Mouse (Mus musculus): ENCODE results near the gene Wfdc5. TPM values are rescaled to one million over a fixed set of nuclear protein-coding genes. Genes with fewer than 3 reads are reported as not detected.
A peak's percentile ranks its signal among the peaks of the same experiment; 100 is the strongest.
"Not testable (repeated sequence)": the region's sequence is repeated elsewhere in the genome, so short reads cannot be mapped to it uniquely, and the experiment has no call there.

Wfdc5 gene
- polyA plus RNA-seq (2015; fragmentation: Nextera tagmentation; extraction: Ambion mirVana) = 0.70 and 2.6 TPM in 2 replicates

DNA sequence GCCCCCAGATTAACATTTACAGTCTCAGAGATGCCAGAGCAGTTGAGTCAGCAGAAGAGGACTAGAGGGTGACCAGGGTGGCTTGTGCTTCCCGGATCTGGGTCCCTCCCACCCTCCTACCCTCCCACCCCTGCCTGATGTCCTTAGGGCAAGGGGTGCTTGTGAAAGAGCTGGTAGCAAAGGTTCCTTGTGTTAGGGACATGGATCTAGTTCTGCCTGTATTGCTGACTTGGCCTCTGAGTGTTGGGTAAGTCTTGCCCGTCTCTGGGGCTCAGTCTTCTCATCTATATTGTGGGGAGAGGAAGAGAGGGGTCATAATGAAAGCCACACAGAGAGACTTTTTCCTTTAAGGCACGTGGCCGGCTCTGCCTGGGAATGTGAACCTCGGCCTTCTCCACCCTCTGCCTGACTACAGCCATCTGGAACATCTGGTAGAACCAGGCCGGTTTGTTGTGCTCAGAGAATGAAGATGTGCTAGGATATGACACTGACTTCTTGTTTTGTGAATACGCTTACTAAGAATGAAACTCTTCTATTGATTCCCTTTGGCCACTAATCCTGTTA is at the start of gene Wfdc5:
Gene Wfdc5 (minus strand): TSS at position 51 of the 564 bp plus-strand sequence.
- Histone ChIP-seq H3K4me2 (no peak within 1 kb of the TSS), H3K4me3 (replicated peaks) (no peak within 1 kb of the TSS), H3K27ac (no peak within 1 kb of the TSS), H3K27me3 (replicated peaks) (no peaks in the 10 kb centered on the region; the same call in 1 of the 2 replicates), H3K36me3 (no peaks in the 10 kb centered on the region), H3K4me1 (no peaks in the 10 kb centered on the region), H3K9me3 (no peaks in the 10 kb centered on the region), H3K9ac (no peak within 1 kb of the TSS)
- no peak for ATAC-seq (ENCODE audit: insufficient read depth, low FRiP score, low read depth)
- WGBS = 67% methylated on average over 7 of the region's 7 CpGs

DNA sequence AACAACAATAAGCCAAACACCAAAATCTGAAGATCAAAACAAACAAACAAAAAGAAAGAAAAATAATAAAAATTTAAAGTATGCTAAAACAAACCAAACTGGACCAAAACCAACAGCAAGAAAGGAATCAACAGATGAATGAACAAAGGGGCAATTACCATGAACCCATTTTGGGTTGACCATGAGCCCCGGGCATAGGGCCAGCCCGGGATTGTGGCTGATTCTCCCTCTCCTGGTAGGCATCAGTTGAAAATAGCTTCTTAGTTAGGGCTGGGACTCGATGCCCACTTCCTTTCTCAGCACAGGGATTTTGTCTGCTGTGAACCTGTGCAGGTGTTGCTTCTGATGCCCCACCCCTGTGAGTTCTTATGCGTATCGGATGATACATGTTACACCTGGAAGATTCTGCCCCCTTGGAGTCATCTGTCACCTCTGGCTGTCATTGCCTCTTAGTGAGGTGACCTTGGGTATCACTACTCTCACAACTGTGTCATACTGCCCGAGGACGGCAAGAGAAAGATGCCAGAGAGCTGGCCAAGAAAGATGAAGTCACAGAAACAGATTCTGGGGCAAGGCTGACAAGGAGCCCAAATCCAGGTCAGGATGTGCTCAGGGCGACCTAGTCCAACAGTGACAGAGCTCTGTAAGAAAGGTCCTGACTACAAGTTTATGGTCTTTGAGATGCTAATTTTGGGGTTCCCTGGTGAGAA is 46.0 kb upstream of the Wfdc5 start:
- Histone ChIP-seq H3K27ac (no peak overlapping the region), H3K4me1 (no peaks in the 10 kb centered on the region), H3K9me3 (no peaks in the 10 kb centered on the region), H3K27me3 (replicated peaks) (no peaks in the 10 kb centered on the region), H3K4me2 (no peak overlapping the region), H3K9ac (no peak overlapping the region), H3K36me3 (no peaks in the 10 kb centered on the region), H3K4me3 (replicated peaks) (no peak overlapping the region)
- ATAC-seq (ENCODE audit: insufficient read depth, low FRiP score, low read depth) = no peak
- 80% methylated on average over 8 of the region's 8 CpGs for WGBS

DNA sequence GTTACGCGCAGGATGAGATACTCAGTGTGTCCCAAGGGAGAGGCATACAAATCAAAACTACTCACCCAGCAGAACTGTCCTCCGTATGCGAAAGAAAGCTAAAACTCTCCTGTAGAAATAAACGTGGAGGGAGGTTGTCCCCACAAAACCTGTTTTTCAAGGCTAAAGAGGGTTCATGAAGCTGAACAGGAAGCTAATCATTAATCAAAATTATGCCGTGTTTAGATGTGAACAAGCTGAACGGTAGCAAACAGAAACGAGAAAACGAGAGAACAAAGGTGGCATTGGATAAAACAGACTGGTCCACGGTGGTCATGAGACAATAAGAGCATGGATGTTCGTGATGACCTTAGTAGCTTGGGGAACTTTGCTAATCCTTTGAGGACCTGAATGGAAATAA is 39.0 kb upstream of the Wfdc5 start, which contains the start of gene Wfdc15b:
Gene Wfdc15b (minus strand): TSS at position 139 of the 400 bp plus-strand sequence.
- Histone ChIP-seq H3K9me3 (no peaks in the 10 kb centered on the region), H3K9ac (no peak within 1 kb of the TSS), H3K27me3 (replicated peaks) (no peaks in the 10 kb centered on the region), H3K4me3 (replicated peaks) (peak within 1 kb of the TSS; percentile 20; the same call in 1 of the 2 replicates), H3K4me1 (no peaks in the 10 kb centered on the region), H3K36me3 (no peaks in the 10 kb centered on the region), H3K4me2 (peak within 1 kb of the TSS; percentile 27), H3K27ac (peak within 1 kb of the TSS; percentile 4; the same call in 1 of the 2 replicates)
- no peak for ATAC-seq (ENCODE audit: insufficient read depth, low FRiP score, low read depth)
- WGBS = 34% methylated on average over 11 of the region's 11 CpGs

DNA sequence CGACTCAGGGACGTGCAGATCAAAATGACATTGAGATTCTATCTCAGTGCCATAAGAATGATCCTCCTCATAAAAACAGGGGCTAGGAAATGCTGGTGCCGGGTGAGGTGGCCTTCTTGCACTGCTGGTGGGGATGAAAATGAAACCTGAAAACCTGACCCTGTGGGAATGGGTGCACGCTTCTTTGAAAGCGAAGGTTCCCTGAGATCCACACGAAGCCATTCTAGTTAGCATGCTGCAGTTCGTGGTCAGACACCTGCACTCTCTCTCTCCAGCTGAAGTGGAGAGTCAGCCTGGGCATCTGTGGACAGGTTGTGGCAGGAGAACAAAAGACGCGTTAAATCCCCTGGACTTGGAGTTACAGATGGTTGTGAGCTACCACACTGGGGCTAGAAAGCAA is 36.8 kb upstream of the Wfdc5 start:
- Histone ChIP-seq H3K4me2 (no peak overlapping the region), H3K36me3 (no peaks in the 10 kb centered on the region), H3K27me3 (replicated peaks) (no peaks in the 10 kb centered on the region), H3K27ac (no peak overlapping the region), H3K4me3 (replicated peaks) (no peak overlapping the region), H3K4me1 (no peaks in the 10 kb centered on the region), H3K9me3 (no peaks in the 10 kb centered on the region), H3K9ac (no peak overlapping the region)
- ATAC-seq (ENCODE audit: insufficient read depth, low FRiP score, low read depth) = no peak
- WGBS = 84% methylated on average over 9 of the region's 9 CpGs

DNA sequence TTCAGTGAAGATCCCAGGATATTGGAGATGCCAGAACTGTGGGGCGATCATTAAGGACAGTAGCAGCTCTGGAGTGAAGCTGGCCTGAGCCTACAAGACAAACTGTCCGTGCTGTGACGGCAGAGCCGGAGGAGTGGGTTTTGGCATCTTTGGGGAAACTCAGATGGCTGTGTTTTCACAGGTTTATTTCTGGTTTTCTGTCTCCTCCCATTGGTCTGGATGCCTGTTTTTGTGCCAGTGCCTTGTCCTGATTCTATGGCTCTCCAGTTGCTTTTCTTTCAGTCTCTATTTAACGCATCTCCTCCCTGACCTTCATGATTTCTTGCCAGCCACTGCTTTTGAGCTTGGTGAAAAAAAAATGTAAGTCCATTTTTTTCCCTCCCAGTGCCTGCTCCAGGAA is 30.2 kb upstream of the Wfdc5 start:
- Histone ChIP-seq H3K27me3 (replicated peaks) (no peaks in the 10 kb centered on the region), H3K27ac (no peak overlapping the region), H3K4me3 (replicated peaks) (no peak overlapping the region), H3K36me3 (no peaks in the 10 kb centered on the region), H3K4me2 (no peak overlapping the region), H3K9me3 (no peaks in the 10 kb centered on the region), H3K4me1 (no peaks in the 10 kb centered on the region), H3K9ac (no peak overlapping the region)
- no peak for ATAC-seq (ENCODE audit: insufficient read depth, low FRiP score, low read depth)
- 80% methylated on average over 5 of the region's 5 CpGs for WGBS

DNA sequence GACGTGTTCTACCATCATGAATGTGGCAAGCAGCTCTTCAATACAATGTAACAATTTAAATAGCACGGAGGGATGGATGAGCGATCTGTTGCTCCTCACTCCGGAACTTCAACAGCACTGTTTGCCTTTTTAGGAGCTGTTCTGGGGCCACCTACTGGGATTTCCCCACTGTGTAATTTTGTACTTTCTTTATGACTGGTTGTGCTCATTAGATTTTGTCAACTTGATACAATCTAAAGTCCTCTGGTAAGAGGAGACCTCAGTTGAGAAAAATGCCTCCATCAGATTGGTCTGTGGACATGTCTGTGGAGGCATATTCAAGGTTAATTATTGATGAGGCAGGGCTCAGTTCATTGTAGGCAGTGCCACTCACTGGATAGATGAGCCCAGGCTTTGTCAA is 28.4 kb upstream of the Wfdc5 start:
- no peaks in the 10 kb centered on the region for H3K4me1 ChIP-seq
- no peak overlapping the region for H3K4me3 ChIP-seq (replicated peaks)
- no peak overlapping the region for H3K27ac ChIP-seq
- H3K9ac ChIP-seq = no peak overlapping the region
- H3K4me2 ChIP-seq = no peak overlapping the region
- H3K36me3 ChIP-seq = no peaks in the 10 kb centered on the region
- H3K27me3 ChIP-seq (replicated peaks) = no peaks in the 10 kb centered on the region
- WGBS = 82% methylated on average over 4 of the region's 4 CpGs
- no peaks in the 10 kb centered on the region for H3K9me3 ChIP-seq
- no peak for ATAC-seq (ENCODE audit: insufficient read depth, low FRiP score, low read depth)

DNA sequence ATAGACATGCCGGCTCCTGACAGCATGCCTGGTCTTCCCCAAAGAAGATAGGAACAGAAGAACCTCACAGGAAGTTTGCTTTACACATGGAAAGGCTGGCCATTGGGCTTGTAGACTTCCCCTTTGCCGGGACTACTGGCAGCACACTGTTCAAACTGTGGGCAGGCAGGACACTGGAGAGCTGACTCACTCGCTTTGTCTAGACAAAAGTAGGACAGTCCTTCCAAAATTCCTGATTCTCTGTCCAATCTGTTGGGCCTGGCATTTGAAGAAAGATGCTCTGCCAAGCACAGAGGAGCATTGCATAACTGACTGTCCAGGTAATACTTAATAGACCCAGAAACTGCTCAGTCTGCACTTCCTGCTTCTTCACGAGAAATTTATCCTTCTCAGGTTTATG is 24.1 kb upstream of the Wfdc5 start:
- no peak overlapping the region for H3K9ac ChIP-seq
- no peak overlapping the region for H3K27ac ChIP-seq
- H3K4me3 ChIP-seq (replicated peaks) = no peak overlapping the region
- 71% methylated on average over 4 of the region's 4 CpGs for WGBS
- H3K9me3 ChIP-seq = no peaks in the 10 kb centered on the region
- H3K36me3 ChIP-seq = no peaks in the 10 kb centered on the region
- no peak overlapping the region for H3K4me2 ChIP-seq
- ATAC-seq (ENCODE audit: insufficient read depth, low FRiP score, low read depth) = no peak
- H3K27me3 ChIP-seq (replicated peaks) = no peaks in the 10 kb centered on the region
- no peaks in the 10 kb centered on the region for H3K4me1 ChIP-seq

DNA sequence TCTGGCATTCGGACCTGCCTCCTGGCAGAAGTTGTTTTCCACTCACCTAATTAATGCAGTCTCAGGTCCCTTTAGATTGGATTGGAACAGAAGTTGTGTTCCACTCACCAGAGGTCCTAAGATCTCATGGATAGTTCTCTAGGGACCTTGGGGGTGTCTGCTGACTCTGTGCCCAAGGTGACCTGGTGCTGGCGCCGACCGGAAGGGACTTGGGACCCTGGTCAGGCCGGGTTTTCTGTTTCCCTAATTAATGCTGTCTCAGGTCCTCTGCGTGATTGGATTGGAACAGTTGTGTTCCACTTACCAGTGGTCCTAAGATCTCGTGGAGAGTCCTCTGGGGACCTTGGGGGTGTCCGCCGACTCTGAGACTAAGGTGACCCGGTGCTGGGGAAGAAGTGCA is 23.5 kb upstream of the Wfdc5 start:
- not testable (repeated sequence) for H3K27ac ChIP-seq; H3K36me3 ChIP-seq; H3K4me1 ChIP-seq; H3K4me2 ChIP-seq; H3K9ac ChIP-seq; ATAC-seq (ENCODE audit: insufficient read depth, low FRiP score, low read depth); H3K9me3 ChIP-seq; H3K27me3 ChIP-seq (replicated peaks); H3K4me3 ChIP-seq (replicated peaks)
- WGBS = 90% methylated on average over 10 of the region's 10 CpGs

DNA sequence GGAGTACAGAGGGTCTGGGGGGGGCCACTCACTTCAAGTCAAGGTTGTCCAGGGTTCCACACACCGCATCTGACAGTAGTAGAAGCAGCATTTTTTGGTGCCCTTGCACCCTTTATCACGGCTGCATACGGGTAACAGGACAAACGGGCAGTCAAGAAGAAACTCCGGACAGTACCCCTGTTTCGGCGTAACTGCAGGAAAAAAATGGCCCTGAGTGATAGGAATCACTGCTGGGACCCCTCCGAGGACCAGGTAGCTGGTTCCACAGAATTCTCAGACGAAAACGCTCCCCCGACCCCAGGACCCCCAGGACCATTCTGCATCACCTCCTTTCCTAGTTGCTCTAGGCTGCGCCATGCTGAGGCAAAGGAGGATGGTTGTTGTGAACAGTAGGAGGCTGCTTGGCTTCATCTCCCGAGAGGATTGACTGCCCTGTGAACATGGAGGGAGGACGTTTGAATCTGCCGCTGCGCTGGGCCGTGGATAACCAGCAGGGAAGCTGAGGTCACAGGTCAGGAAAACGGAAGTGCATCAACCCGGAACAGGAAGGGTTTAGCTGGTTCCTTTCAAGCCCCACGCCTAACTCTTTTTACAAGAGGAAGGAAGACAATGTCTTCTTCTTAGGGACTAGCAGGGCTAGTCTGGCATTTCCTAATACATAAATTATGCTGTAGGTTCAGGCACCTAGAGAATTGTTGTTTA is 17.2 kb upstream of the Wfdc5 start, which contains the start of gene Wfdc15a:
Gene Wfdc15a (minus strand): TSS at position 505 of the 702 bp plus-strand sequence.
- H3K4me1 ChIP-seq = no peaks in the 10 kb centered on the region
- H3K4me2 ChIP-seq = no peak within 1 kb of the TSS
- H3K4me3 ChIP-seq (replicated peaks) = no peak within 1 kb of the TSS
- ATAC-seq (ENCODE audit: insufficient read depth, low FRiP score, low read depth) = no peak
- H3K9me3 ChIP-seq = no peaks in the 10 kb centered on the region
- H3K9ac ChIP-seq = no peak within 1 kb of the TSS
- no peaks in the 10 kb centered on the region for H3K36me3 ChIP-seq
- H3K27ac ChIP-seq = no peak within 1 kb of the TSS
- 80% methylated on average over 20 of the region's 20 CpGs for WGBS
- H3K27me3 ChIP-seq (replicated peaks) = no peaks in the 10 kb centered on the region

DNA sequence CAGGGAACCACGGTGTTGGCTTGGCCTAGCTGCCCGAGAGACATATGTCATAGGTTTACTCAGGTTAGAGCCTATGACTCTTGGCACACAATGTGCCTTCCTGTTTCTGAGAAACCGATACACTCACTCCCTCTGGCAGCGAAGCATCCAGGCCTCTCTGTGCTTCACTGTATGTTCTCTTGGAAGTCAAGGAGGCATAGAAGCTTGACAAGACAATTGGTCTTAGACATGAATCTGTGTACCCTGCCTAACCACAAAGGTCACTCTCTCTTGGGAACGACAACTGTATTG is 14.1 kb upstream of the Wfdc5 start:
- no peaks in the 10 kb centered on the region for H3K4me1 ChIP-seq
- no peak overlapping the region for H3K27ac ChIP-seq
- H3K9me3 ChIP-seq = no peaks in the 10 kb centered on the region
- no peaks in the 10 kb centered on the region for H3K27me3 ChIP-seq (replicated peaks)
- H3K9ac ChIP-seq = no peak overlapping the region
- no peaks in the 10 kb centered on the region for H3K36me3 ChIP-seq
- H3K4me3 ChIP-seq (replicated peaks) = no peak overlapping the region
- WGBS = 71% methylated on average over 5 of the region's 5 CpGs
- no peak for ATAC-seq (ENCODE audit: insufficient read depth, low FRiP score, low read depth)
- H3K4me2 ChIP-seq = no peak overlapping the region

DNA sequence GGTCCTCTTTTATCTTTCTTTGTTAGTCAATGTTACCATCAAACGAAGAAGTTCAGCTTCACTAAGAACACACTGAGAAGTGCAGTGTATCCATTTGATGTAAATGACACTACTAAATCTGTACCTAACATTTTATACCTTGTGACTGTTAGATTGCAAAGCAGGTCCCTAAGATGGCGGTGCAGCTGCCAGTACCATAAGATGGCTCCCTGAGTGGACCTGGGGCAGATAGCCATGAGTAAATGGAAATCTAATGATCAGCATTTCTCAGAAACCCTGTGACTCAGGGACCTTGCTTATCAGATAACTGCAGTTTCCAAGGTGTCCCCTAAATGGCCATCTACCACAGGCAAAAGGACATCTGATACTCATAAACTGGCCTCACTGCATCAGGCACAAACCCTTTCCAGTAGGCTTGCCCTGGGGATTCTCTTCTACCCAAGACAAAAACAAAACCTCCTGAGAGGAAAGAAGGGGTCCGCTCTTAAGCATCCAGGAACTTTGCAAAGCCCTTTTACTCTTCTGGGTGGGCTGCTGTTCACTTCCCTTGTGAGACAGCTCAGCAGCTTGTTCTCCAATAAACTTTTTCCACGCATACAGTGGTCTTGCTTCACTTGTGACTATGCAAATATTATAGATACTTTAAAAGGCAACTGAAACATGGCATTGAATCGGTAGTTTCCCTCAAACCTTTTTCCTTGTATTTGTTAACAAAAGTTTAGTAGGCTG is 13.6 kb upstream of the Wfdc5 start:
- ATAC-seq (ENCODE audit: insufficient read depth, low FRiP score, low read depth) = no peak
- H3K27me3 ChIP-seq (replicated peaks) = no peaks in the 10 kb centered on the region
- H3K27ac ChIP-seq = no peak overlapping the region
- no peaks in the 10 kb centered on the region for H3K36me3 ChIP-seq
- H3K4me2 ChIP-seq = no peak overlapping the region
- 85% methylated on average over 5 of the region's 5 CpGs for WGBS
- H3K9me3 ChIP-seq = no peaks in the 10 kb centered on the region
- no peaks in the 10 kb centered on the region for H3K4me1 ChIP-seq
- H3K4me3 ChIP-seq (replicated peaks) = no peak overlapping the region
- H3K9ac ChIP-seq = no peak overlapping the region

Data from stomach, embryonic 15.5 days (tissue).